Mouse (Mus musculus): Measurements from ENCODE around the gene Abca15.

DNA sequence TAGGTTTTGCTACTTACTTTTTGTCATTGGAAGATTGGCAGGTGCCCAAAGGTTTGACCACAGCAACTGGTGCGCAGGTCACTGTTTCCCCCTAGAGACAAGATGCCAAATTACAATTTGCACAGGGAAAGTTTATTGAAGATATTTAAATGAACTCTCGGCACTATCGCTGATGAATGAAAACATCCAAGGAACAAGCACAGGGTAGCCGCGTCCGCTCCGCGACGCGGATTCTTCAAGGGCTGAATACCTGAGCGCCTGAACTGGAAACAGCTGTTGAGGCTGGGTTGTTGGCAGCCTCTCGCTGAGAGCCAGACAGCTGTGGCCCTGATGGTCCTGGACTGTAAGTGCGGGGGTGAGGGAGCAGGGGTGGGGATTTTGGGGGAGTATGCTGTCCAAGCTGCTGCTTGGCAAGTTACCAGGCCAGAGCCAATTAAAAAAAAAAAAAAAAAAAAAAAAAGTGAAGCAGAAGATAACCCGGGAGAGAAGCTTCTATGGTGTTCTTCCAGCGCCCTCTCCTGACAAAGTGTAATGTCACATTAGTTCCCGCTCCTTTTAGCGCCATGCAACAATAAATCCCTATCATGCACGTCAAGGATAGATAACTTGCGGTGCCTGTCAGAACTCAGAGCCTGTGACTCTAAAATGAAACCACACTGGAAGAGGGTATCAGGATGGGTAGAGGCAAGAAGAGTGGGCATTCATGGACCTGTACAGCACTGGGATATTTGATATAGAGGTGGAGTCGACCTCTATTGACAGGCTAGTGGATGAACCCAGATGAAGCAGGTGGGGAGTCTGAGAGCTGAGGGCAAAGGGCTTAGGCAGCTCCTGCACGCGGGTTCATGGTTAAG is 1.0 kb upstream of the Abca15 start:
- TF ChIP-seq CTCF (IDR thresholded peaks at IDR 0.05; ENCODE audit: low read depth, low read length) (no peak), POLR2A (IDR thresholded peaks at IDR 0.05; ENCODE audit: borderline replicate concordance, low read depth, low read length) (no peak)

Measured in bone marrow macrophage, adult 2 months (primary cell).